Mouse (Mus musculus) right cerebral cortex, postnatal 14 days (tissue): ENCODE measurements around the gene Hist1h2ao.
"Not testable (repeated sequence)": the region's sequence is repeated elsewhere in the genome, so short reads cannot be mapped to it uniquely, and the experiment has no call there.

Source experiments
- DNase-seq: peaks from one replicate; pipeline ENCODE4 v3.0.0; 2022

The Hist1h2ao gene

DNA sequence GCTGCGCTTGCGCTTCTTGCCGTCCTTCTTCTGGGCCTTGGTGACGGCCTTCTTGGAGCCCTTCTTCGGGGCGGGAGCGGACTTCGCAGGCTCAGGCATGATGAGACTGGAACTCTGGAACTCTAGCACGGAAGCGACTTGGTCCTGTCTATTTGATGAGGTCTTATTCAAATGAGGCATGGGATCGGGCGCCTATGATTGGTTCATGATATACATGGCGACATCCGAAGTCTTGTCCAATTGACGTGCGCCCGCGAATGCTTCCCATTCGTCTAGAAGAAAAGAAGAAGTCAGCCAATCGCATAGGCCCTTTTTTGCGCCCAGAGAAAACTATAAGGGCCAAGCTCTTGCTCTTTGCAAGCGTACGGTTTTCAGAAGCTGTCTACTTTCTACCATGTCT is at the start of gene Hist1h2ao, which contains the start of gene Hist1h2bq:
Gene Hist1h2ao, plus strand, starts transcription at position 393 of the 400 bp plus-strand sequence.
Gene Hist1h2bq, minus strand, starts transcription at position 125 of the 400 bp plus-strand sequence.
- not testable (repeated sequence) for DNase-seq

- peak; percentile 61 for DNase-seq
These were observed 31.2 kb upstream of the Hist1h2ao start for GRCm38 (mm10) chr13:21778814-21779766.

DNA sequence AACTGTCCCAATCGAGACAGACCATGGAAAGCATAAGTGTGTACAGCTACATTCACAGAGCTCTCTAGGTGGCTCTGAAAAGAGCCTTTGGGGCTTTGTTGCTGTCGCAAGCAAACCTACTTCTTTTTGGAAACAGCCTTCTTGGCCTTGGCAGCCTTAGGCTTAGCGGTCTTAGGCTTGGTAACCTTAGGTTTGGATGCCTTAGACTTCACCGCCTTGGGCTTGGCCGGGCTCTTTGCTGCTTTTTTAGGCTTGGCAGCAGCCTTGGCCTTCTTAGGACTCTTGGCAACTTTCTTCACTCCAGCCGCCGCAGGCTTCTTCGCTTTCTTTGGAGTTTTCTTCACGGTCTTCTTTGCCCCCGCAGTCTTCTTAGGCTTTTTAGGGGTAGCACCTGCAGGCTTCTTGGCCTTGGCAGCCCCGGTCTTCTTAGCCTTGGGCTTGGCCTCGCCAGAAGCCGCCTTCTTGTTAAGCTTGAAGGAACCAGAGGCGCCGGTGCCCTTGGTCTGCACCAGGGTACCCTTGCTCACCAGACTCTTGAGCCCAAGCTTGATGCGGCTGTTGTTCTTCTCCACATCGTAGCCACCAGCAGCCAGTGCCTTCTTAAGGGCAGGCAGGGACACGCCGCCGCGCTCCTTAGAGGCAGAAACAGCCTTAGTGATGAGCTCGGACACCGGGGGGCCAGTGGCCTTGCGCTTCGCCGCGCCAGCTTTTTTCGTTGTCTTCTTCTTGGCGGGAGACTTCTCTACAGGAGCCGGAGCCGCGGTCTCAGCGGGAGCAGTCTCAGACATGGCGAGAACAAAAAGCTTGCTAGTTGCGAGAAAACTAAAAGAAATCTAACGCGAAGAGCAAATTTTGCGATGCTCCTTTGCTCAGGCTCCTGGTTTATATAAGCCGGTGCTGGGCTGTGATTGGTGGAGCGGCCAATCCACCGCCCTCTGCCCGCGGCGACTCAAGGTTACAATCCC is 30.2 kb upstream of the Hist1h2ao start, which contains the start of gene Hist1h1b:
Gene Hist1h1b, minus strand, starts transcription at position 859 of the 965 bp plus-strand sequence.
- peak; percentile 19 for DNase-seq

GRCm38 (mm10) chr13:21781021-21781555 is 29.2 kb upstream of the Hist1h2ao start:
- DNase-seq: no peak

- DNase-seq: no peak
These were observed 28.6 kb upstream of the Hist1h2ao start for GRCm38 (mm10) chr13:21781639-21782038.

DNA sequence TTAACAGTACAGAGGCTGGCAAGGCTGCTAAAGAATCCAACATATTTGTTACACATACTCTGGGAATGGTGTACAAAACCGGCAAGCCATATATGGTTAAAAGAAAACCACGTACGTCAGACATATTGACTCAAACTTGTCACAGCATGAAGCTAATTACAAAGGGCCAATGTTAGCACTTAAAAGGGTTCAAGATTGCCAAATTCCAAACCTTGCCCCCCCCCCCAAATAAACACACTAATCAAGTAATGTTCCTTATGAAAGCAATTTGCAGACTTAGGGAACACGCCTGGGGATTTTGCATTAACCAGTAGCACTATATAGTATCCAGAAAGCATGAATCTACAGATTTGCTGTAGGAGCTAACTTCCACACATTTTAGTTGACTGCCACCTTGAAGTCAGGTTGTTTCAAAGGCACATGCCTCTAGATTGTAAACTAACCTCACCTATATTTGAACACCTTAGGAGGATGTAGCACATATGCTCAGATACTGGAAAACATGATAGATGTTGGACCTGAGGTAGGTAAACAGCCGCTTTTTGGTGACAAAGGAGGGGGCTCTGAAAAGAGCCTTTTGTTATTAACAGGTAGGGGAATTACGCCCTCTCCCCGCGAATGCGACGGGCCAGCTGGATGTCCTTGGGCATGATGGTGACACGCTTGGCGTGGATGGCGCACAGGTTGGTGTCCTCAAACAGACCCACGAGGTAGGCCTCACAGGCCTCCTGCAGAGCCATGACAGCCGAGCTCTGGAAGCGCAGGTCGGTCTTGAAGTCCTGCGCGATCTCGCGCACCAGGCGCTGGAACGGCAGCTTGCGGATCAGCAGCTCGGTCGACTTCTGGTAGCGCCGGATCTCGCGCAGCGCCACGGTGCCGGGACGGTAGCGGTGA is 27.7 kb upstream of the Hist1h2ao start:
- not testable (repeated sequence) for DNase-seq

- no peak for DNase-seq
These were observed 27.0 kb upstream of the Hist1h2ao start, which contains the start of gene Hist1h3i for GRCm38 (mm10) chr13:21783255-21783617. TSS of gene Hist1h3i (minus strand) at chr13:21783370.

DNA sequence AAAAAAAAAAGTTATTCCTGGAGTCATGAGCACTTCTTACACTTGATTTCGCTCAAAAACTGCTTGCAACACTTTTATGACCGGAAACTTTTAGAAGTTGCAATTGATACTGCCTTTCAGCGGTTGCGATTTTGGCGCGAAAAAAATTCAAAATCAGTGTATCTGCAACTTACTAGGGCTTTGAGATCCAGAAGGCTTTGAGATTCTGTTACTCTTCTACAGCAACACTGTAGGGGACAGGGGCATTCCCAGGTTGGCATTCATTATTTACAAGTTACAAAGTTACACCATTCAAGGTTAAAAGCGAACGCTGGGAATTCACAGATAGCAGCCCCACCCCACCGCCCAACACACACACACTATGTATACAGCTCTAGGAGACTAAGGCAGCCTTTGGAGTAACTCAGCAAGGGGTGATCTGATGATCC is 26.5 kb upstream of the Hist1h2ao start:
- DNase-seq: no peak

DNA sequence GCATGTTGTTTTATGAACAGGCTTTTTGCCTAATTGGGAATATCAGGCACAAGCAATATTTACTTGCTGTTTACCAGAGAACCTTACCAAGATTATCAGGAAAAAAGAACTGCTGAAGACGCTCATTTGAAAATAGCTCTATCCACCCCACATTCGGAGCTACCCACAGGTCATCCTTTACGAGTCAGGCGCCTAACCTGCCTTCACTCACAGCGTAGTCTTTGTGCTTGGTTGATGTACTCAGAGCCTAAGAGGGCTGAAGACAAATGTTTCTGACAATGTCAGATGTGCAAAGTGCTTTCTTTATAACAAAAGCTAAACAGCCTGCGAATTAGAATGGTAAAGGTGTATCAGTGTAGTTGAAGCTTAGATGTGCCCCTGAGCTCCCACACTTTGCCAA is 26.0 kb upstream of the Hist1h2ao start:
- DNase-seq: no peak

DNA sequence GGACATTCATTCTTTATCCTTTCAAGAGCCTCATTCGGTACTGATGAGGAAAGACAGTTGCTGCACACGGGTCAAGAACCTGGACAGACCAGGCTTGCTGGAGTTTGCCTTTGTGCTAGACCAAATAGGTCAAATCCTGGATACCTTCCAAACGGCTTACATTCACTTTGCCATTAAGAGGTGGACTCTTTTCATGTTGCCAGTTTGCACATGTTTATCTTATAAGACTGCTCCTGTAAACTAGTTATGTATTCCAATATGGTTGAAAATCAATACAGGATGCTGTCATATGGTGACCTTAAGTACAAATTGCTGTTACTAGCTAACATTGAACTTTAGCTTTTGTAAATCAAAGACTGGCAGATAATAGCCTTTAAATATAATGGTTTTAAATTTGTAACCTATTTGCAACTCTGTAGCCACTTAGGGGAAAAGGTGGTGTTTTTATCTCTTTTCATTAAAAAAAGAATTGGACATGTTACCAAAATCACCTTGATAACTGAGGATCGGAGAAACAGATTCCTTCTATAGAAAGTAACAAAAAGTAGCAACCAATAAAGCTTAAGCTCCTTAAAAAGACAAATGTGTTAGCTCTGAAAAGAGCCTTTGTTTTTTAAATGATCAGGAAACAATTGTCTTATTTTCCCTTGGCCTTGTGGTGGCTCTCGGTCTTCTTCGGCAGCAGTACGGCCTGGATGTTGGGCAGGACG is 23.9 kb upstream of the Hist1h2ao start:
- DNase-seq: no peak

DNA sequence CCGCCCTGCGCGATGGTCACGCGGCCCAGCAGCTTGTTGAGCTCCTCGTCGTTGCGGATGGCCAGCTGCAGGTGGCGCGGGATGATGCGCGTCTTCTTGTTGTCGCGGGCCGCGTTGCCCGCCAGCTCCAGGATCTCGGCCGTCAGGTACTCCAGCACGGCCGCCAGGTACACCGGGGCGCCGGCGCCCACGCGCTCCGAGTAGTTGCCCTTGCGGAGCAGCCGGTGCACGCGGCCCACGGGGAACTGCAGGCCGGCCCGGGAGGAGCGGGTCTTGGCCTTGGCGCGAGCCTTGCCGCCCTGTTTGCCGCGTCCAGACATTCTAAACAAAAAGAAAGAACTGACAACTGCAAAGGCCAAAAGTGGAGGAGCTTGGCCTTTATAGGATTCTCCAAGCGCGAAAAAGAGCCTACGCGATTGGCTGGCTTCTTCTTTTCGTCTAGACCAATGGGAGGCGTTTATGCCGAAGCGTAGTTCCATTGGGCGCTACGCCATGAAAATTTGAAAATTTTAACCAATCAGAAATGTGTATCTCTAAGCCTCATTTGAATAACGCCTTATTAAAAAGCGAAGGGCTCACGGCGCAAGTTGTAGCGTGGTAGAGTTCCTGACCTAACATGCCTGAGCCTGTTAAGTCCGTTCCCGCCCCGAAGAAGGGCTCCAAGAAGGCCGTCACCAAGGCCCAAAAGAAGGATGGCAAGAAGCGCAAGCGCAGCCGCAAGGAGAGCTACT is 23.2 kb upstream of the Hist1h2ao start, which contains the start of the genes Hist1h2an and Hist1h2bp:
Gene Hist1h2an, minus strand, starts transcription at position 320 of the 731 bp plus-strand sequence.
Gene Hist1h2bp, plus strand, starts transcription at position 563 of the 731 bp plus-strand sequence.
- peak; percentile 73 for DNase-seq

DNA sequence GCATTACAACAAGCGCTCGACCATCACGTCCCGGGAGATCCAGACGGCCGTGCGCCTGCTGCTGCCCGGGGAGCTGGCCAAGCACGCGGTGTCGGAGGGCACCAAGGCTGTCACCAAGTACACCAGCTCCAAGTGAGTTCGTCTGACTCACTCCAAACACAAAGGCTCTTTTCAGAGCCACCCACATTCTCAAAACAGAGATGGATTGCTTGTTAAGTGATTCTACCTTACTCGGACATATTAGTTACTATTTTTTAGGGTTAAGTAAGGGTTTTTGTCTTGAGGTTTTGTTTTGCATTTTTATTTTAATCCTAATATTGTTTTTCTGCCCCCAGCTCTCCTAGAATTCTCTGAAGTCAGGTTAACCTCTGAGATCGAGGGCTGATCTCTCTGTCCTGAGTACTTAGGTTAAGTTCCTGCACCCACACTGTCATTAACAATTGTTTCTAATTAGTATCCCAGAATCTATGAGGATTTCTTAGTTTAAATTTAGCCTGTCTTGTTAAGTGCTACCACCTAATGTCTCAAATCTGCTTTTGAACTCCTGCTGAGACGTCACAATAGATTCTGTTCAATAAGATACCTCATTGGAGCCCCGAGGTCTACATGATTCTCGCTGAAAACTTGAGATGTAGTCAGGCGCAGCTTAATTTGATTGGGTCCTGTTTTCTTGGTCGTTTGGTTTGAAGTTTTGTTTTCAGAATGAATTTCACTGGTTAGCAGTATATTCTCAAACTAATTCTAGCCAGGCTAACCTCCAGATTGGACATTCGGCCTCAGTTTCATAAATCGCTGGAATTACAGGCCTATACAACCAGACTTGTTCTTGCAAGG is 22.3 kb upstream of the Hist1h2ao start:
- DNase-seq: no peak

DNA sequence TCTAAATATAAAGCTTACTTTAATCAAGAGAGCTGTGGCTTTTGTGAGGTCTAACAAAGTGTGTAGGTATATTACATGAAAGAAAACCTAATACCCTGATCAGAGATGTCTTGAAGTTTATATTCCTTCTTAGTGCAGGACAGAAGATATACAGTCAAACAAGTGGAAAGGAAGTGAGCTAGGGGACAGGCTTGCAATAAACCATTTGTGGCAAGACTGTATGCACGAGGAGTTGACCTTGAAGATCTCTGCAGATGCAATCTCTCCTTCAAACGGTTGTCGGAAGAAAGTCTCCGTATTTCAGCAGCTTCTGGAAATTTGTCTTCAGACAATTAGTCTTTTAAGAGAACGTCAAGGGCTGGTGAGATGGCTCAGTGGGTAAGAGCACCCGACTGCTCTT is 20.3 kb upstream of the Hist1h2ao start:
- no peak for DNase-seq

DNA sequence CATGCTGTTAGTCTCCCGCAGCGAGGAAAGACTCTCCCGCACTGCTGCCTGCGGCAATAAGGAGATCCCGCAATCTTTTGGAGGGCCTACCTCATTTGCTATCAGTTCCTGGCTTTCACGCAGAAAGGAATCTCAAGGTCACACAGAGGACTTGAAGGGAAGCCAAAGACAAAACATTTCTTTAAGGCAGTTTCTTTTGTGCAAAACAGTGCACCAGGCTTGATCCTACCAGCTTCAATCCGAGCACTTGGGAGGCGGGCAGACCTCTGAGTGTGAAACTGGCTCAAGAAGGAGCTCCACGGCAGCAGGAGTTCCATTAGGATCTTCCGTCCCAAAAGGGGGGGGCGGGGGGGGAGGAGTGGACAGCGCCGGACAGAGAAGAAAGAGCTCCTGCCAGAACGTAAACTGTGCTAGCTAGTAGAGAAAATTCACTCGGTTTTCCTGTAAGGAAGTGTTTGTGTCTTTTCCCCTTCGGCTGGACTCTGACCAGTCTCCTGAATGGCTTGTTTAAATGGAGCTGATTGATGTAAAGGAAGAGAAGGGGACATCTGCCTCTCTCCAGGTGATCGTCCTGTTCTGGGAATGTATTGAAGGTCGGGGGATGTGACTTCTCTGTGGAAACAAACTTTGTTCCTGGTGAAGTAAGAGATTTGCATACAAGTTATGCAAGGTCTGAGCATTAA is 19.5 kb upstream of the Hist1h2ao start:
- DNase-seq: no peak

- DNase-seq: no peak
These were observed 14.7 kb upstream of the Hist1h2ao start for GRCm38 (mm10) chr13:21795584-21795983.

GRCm38 (mm10) chr13:21797163-21797562 is 13.1 kb upstream of the Hist1h2ao start:
- not testable (repeated sequence) for DNase-seq

DNA sequence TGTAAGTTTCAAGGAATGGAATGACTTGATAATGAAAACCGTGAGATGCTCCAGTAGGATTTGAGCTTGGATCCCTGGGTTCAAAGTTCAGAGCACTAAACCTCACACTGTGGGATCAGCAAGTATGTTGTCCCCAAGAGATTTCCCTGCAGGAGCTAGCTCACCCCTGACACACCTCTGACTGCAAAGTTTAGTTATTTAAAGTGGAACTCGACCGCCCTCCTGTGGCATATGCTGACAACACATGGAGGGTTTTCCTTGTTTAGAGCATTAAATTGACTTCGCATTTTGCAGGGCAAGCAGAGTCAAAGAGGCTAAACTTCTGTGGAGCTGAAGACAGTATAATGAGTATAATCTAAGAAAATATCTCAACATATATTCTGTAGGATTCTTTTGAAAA is 7.2 kb upstream of the Hist1h2ao start:
- DNase-seq: not testable (repeated sequence)

DNA sequence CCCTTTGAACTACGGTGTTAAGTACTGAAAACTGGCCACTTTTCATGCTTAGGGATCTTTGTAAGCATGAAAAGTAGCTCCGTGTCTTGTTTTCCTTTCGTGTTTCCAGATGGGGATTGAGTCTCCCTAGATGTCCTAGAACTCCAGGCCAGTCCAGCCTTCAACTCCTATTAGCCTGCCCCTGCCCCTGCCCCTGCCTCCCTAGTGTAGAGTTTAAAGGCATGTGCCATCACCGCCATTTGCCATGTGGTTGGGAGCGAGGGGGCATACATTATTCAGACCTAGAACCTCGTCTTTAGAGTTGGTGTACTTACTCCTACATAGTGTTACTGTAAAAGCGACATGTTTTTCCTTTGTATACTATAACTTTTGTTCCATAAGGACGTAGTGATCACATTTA is 809 bp downstream of the Hist1h2ao start:
- DNase-seq: not testable (repeated sequence)
